Mouse (Mus musculus): ENCODE results near the gene 1700012B07Rik. TPM values are rescaled to one million over a fixed set of nuclear protein-coding genes. Genes with fewer than 3 reads are reported as not detected.

1700012B07Rik gene
- polyA plus RNA-seq, 1 experiment from 2014 or later = not detected

DNA sequence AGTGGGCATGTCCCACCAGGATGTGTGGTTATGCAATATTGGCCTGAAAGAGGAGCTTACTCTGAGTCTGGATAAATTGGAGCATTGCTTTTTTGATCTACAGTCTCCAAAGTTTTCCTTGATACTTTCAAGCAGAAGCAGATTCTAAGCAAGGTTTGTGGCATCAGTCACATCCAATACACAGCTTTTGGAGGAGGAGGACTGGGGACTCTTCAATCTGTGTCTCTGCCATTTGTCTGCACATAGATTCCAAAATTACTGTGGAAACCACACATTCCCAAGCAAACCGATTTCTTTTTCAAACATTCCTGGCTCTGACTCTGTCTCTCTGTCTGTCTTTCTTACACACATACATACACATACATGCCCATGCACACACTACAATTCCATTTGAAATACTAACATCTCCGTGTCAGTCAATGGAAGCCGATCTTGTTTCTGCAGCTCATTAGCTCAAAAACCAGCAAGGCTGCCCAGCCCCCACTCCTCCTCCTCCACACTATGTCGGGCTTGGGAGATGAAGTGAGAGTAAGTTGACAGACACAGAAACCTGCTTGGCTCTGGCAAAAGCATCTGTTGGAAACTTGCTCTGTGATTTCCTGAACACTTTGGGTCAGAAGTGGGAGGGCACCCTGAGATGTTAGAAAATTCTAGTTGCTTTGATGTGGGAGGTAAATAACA lies 18.5 kb downstream of the 1700012B07Rik start:
- H3K79me2 ChIP-seq (ENCODE audit: inconsistent target) = no peaks in the 10 kb centered on the region
- 76% methylated on average over 4 of the region's 4 CpGs for WGBS (ENCODE audit: missing documents)
- no peak overlapping the region for H3K27ac ChIP-seq
- H3K4me3 ChIP-seq (ENCODE audit: inconsistent target) = no peak overlapping the region
- no peaks in the 10 kb centered on the region for H3K36me3 ChIP-seq (ENCODE audit: inconsistent target)

DNA sequence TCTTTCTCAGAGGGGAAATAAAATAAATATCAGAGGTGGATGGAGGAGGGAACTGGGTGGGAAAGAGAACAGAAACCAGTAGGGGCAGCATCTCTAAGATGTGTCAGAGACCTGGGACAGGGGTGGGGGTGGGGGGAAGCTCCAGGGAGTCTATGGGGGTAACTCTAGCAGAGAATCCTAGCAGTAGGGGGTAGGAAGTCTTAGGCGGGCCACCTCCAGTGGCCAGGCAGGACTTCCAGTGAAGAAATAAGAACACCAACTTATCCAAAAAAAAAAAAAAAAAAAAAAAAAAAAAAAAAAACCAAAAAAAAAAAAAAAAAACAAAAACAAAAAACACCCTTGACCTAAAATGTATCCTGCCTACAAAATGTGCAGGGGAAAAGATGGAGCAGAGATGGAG lies 26.3 kb downstream of the 1700012B07Rik start:
- H3K4me3 ChIP-seq (ENCODE audit: inconsistent target) = no peak overlapping the region
- no peaks in the 10 kb centered on the region for H3K79me2 ChIP-seq (ENCODE audit: inconsistent target)
- 88% methylated on average over 1 of the region's 1 CpGs for WGBS (ENCODE audit: missing documents)
- no peak overlapping the region for H3K27ac ChIP-seq
- H3K36me3 ChIP-seq (ENCODE audit: inconsistent target) = no peaks in the 10 kb centered on the region

GRCm38 (mm10) chr11:109797531-109797930 lies 30.3 kb downstream of the 1700012B07Rik start:
- WGBS (ENCODE audit: missing documents) = 84% methylated on average over 6 of the region's 6 CpGs
- Histone ChIP-seq H3K27ac (no peak overlapping the region), H3K79me2 (ENCODE audit: inconsistent target) (no peaks in the 10 kb centered on the region), H3K36me3 (ENCODE audit: inconsistent target) (no peaks in the 10 kb centered on the region), H3K4me3 (ENCODE audit: inconsistent target) (no peak overlapping the region)

- WGBS (ENCODE audit: missing documents) = 23% methylated on average over 2 of the region's 2 CpGs
- Histone ChIP-seq H3K36me3 (ENCODE audit: inconsistent target) (no peaks in the 10 kb centered on the region), H3K79me2 (ENCODE audit: inconsistent target) (no peaks in the 10 kb centered on the region), H3K4me3 (ENCODE audit: inconsistent target) (no peak overlapping the region), H3K27ac (no peak overlapping the region)
Measured at GRCm38 (mm10) chr11:109795536-109795935, 32.3 kb downstream of the 1700012B07Rik start.

DNA sequence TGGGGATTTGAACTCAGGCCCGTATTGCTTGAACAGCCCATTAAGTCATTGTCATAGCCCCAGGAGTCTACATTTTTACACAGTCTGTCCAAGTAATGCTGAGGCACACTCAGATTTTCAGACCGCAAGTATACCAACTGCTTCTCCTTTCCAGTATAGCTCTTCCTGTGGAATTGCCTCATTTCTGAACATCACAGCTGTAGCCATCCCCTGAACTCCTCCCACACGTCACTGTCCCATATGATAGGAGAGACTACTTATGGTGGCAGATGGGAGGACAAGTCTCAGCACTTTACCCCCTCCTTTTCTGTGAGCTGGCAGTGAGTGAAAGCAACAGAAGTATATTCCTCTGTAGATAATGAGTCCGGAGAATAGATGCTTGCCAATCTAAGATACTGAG lies 34.3 kb downstream of the 1700012B07Rik start:
- no peaks in the 10 kb centered on the region for H3K79me2 ChIP-seq (ENCODE audit: inconsistent target)
- no peak overlapping the region for H3K4me3 ChIP-seq (ENCODE audit: inconsistent target)
- H3K27ac ChIP-seq = no peak overlapping the region
- 39% methylated on average over 4 of the region's 4 CpGs for WGBS (ENCODE audit: missing documents)
- H3K36me3 ChIP-seq (ENCODE audit: inconsistent target) = no peaks in the 10 kb centered on the region

- H3K27ac ChIP-seq = no peak overlapping the region
- no peaks in the 10 kb centered on the region for H3K36me3 ChIP-seq (ENCODE audit: inconsistent target)
- 97% methylated on average over 13 of the region's 13 CpGs for WGBS (ENCODE audit: missing documents)
- H3K4me3 ChIP-seq (ENCODE audit: inconsistent target) = no peak overlapping the region
- H3K79me2 ChIP-seq (ENCODE audit: inconsistent target) = no peaks in the 10 kb centered on the region
Measured at GRCm38 (mm10) chr11:109792401-109792997, 35.3 kb downstream of the 1700012B07Rik start.

DNA sequence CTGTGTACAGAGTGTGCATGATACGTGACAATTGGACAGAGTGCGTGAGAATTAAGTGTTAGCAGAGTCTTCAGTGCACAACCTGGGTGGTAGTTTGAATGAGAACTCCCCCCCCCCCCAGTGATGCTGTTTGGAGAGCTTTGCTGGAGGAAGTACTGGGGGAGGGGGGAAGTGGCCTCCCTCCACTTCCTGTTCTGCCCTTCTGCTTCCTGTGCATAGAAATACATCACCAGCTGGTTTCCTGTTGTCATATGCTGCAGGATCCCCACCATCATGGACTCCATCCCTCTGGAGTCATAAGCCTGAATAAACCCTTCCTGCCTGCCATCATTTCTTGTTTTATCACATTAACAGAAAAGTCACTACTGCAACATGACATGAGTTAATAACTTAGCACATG lies 35.9 kb downstream of the 1700012B07Rik start:
- Histone ChIP-seq H3K4me3 (ENCODE audit: inconsistent target) (no peak overlapping the region), H3K27ac (no peak overlapping the region)
- 80% methylated on average over 1 of the region's 2 CpGs for WGBS (ENCODE audit: missing documents)

GRCm38 (mm10) chr11:109790221-109790620 lies 37.6 kb downstream of the 1700012B07Rik start:
- WGBS (ENCODE audit: missing documents) = 71% methylated on average over 8 of the region's 8 CpGs
- H3K36me3 ChIP-seq (ENCODE audit: inconsistent target) = no peaks in the 10 kb centered on the region

More for the DNA sequence above, 35.9 kb downstream of the 1700012B07Rik start:
- no peaks in the 10 kb centered on the region for H3K79me2 ChIP-seq (ENCODE audit: inconsistent target)
- no peaks in the 10 kb centered on the region for H3K36me3 ChIP-seq (ENCODE audit: inconsistent target)

GRCm38 (mm10) chr11:109785392-109785791 lies 42.5 kb downstream of the 1700012B07Rik start:
- 67% methylated on average over 5 of the region's 5 CpGs for WGBS (ENCODE audit: missing documents)
- Histone ChIP-seq H3K4me3 (ENCODE audit: inconsistent target) (no peak overlapping the region), H3K79me2 (ENCODE audit: inconsistent target) (no peaks in the 10 kb centered on the region), H3K36me3 (ENCODE audit: inconsistent target) (no peaks in the 10 kb centered on the region), H3K27ac (no peak overlapping the region)

More at GRCm38 (mm10) chr11:109790221-109790620, 37.6 kb downstream of the 1700012B07Rik start:
- Histone ChIP-seq H3K4me3 (ENCODE audit: inconsistent target) (no peak overlapping the region), H3K79me2 (ENCODE audit: inconsistent target) (no peaks in the 10 kb centered on the region), H3K27ac (no peak overlapping the region)

DNA sequence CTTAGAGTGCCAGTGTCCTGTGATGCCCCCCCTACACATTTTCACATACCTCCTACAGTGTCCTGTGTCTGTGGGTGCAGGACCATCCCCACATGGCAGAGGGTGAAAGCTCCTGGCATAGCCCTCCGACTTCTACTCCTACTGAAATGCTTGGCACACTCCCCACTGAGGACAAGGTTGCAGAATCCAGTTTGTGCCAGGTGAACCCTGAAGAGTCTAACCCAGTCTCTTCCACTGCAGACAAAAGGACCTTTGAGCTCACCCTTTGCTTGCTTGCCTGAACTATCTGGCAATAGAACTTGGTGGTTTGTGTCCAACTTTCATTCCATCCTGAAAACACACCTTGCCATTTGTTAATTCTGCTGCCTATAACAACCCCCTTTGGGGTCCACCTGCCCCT lies 56.5 kb downstream of the 1700012B07Rik start:
- Histone ChIP-seq H3K36me3 (ENCODE audit: inconsistent target) (no peaks in the 10 kb centered on the region), H3K27ac (no peak overlapping the region), H3K4me3 (ENCODE audit: inconsistent target) (no peak overlapping the region), H3K79me2 (ENCODE audit: inconsistent target) (no peaks in the 10 kb centered on the region)
- WGBS (ENCODE audit: missing documents) = 100% methylated on average over 1 of the region's 1 CpGs

DNA sequence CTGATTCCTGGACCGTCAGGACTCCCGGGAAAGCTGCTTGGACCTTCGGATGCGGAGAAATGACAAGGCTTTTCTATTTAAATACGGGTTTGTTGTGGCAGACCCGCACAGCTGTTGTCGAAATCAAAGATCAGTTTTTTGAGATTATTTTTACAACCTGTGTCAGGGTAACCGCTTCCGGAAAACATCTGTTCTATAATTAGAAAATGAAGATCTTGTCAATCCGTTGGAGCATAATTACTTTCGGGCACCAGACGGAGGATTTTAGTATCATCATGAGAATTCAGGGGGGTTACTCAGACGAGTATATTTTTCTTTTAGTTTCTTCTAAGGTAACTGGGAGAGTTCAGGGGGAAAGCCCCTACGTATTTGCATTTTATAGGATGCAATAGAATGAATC lies 57.7 kb downstream of the 1700012B07Rik start:
- H3K4me3 ChIP-seq (ENCODE audit: inconsistent target) = no peak overlapping the region
- H3K27ac ChIP-seq = no peak overlapping the region
- WGBS (ENCODE audit: missing documents) = 90% methylated on average over 14 of the region's 14 CpGs
- H3K79me2 ChIP-seq (ENCODE audit: inconsistent target) = no peaks in the 10 kb centered on the region
- H3K36me3 ChIP-seq (ENCODE audit: inconsistent target) = no peaks in the 10 kb centered on the region

- WGBS (ENCODE audit: missing documents) = 63% methylated on average over 5 of the region's 5 CpGs
- H3K27ac ChIP-seq = no peak overlapping the region
- H3K36me3 ChIP-seq (ENCODE audit: inconsistent target) = no peaks in the 10 kb centered on the region
- H3K79me2 ChIP-seq (ENCODE audit: inconsistent target) = no peaks in the 10 kb centered on the region
- H3K4me3 ChIP-seq (ENCODE audit: inconsistent target) = no peak overlapping the region
Measured at GRCm38 (mm10) chr11:109769091-109769490, 58.8 kb downstream of the 1700012B07Rik start.

DNA sequence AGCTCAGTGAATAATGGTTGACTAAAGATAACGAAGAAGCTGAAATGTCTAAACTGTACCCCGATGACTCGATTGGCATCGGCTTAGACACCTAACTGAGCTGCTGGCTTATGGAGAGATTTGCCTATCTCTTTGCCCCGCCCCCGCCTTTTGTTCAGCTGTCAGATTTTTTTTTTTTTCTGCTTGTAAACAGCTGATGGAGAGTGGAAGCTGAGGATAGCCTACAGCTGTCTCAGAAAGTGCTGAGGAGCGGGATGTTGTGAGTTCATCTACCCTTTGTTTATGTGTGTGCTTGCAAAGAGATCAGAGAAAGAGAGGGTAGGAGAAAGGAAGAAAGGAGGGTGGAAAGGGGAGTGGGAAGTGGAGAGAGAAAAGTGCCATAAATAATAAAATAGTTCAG lies 67.8 kb downstream of the 1700012B07Rik start:
- no peak overlapping the region for H3K4me3 ChIP-seq (ENCODE audit: inconsistent target)
- H3K36me3 ChIP-seq (ENCODE audit: inconsistent target) = no peaks in the 10 kb centered on the region
- no peaks in the 10 kb centered on the region for H3K79me2 ChIP-seq (ENCODE audit: inconsistent target)
- no peak overlapping the region for H3K27ac ChIP-seq
- WGBS (ENCODE audit: missing documents) = 93% methylated on average over 7 of the region's 7 CpGs

GRCm38 (mm10) chr11:109758616-109759215 lies 69.1 kb downstream of the 1700012B07Rik start:
- H3K27ac ChIP-seq = no peak overlapping the region
- H3K79me2 ChIP-seq (ENCODE audit: inconsistent target) = no peaks in the 10 kb centered on the region
- no peak overlapping the region for H3K4me3 ChIP-seq (ENCODE audit: inconsistent target)
- no peaks in the 10 kb centered on the region for H3K36me3 ChIP-seq (ENCODE audit: inconsistent target)
- 75% methylated on average over 2 of the region's 2 CpGs for WGBS (ENCODE audit: missing documents)

DNA sequence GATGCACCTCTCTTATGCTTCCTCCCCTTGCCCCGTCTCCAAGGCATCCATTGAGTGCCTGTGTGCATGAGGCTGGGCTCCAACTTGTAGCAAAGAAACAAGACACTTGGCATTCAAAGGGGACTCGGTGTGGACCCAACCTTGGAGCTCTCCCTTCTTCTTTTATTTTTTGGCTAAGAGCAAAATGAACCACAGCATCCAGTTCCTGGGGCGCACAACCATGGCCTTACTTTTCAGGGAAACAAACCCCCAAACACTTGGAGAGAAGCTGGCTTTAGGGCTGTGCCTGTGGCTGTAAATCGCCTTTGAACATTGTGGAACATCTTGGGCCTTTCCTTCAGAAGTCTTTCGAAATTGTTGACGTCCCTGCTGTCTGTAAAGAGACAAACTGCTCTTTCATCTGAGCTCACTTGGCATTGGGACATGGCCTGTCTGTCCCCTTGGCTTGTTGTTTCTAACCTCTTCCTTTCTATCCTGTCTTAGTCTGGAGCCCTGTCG lies 73.7 kb downstream of the 1700012B07Rik start:
- Histone ChIP-seq H3K79me2 (ENCODE audit: inconsistent target) (no peaks in the 10 kb centered on the region), H3K4me3 (ENCODE audit: inconsistent target) (no peak overlapping the region), H3K36me3 (ENCODE audit: inconsistent target) (no peaks in the 10 kb centered on the region), H3K27ac (no peak overlapping the region)
- WGBS (ENCODE audit: missing documents) = 80% methylated on average over 7 of the region's 7 CpGs

Measured in macrophage (primary cell).